Comparison of ENCODE assay signal across 8 mouse cellular contexts in the genomic region with DNA sequence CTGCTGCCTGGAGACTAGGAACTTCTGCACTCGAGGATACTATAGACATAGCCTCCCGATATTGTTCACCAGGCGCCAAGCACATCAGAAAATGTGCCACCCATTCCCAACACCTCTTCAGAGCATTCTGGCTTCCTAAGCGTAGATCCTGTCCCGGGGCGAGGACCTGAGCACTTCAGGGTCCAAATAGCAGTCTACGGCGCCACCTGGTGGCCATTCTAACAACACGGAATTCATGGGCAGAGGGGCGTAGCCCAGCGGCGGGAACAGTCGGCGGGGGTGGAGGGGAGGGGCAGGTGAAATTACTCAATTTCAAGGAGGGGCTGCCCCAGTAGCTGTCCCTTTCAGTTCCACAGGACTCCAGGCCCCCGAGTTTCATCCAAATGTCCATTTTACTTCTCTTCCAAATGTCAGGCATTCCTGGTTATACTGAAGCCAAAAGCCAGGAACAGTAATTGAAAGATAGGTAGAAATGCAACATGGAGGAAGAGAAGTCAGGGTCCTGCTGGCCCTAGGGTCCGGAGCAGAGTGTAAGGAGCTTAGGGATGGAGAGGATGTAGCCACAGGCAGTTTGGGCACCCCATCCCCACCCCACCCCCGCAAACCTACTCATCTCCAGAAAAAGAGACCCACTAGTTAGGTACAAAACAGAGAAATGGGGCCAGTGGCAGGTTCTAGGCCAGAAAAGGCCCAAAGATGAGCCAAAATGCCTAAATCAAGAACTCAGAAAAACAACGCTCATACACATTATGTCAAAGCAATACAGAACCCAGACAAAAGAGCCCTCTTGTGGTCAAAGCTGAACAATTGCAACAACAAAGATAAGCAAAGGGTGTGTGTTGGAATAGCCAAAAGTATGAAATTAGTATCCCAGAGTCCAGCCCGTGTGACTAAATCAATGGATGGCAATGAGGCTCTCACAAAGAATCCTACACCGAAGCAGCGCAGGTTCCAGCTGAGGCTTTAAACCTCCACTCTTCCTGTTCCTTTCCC. TPM values are rescaled to one million over a fixed set of nuclear protein-coding genes. Genes with fewer than 3 reads are reported as not detected.
DNase-seq lines count a peak whose midpoint lies in the region; ATAC-seq lines count a peak whose summit lies in the region.

No protein-coding gene starts in this region.

- H3K4me2 ChIP-seq in hindbrain, embryonic 13.5 days: peak overlapping the region; percentile 76

- peak overlapping the region; percentile 61 for H3K27ac ChIP-seq in hindbrain, embryonic 13.5 days

- H3K27me3 ChIP-seq in hindbrain, embryonic 13.5 days: no peaks in the 10 kb centered on the region

- DNase-seq in R1 (ENCODE audit: low read depth, low spot score): peak; percentile 96
- DNase-seq in cerebellum, postnatal 14 days: peak; percentile 95 to 96
- DNase-seq in frontal cortex, postnatal 25 days (ENCODE audit: low spot score in 2 of 2): peak; percentile 87 to 88
- DNase-seq in layer of hippocampus, postnatal 14 days (ENCODE audit: low spot score in 2 of 2): peak; percentile 86 to 92
- DNase-seq in lung, postnatal 14 days: peak; percentile 97
- peak; percentile 90 for DNase-seq in ovary, postnatal 36 days (ENCODE audit: low spot score)
- peak; percentile 90 for DNase-seq in thymus, postnatal 14 days

- H3K36me3 ChIP-seq in hindbrain, embryonic 13.5 days: no peaks in the 10 kb centered on the region

- WGBS in hindbrain, embryonic 13.5 days: 12% methylated on average over 21 of the region's 21 CpGs

- peak; percentile 94 for ATAC-seq in hindbrain, embryonic 13.5 days (ENCODE audit: low FRiP score)

- peak overlapping the region; percentile 35 for H3K4me3 ChIP-seq in hindbrain, embryonic 13.5 days

- H3K9ac ChIP-seq in hindbrain, embryonic 13.5 days: peak overlapping the region; percentile 69

- H3K4me1 ChIP-seq in hindbrain, embryonic 13.5 days (replicated peaks): peaks cover 12% of the 10 kb centered on the region

- no peaks in the 10 kb centered on the region for H3K9me3 ChIP-seq in hindbrain, embryonic 13.5 days

RNA-seq across cellular contexts. Expression of gene B4galnt4, which starts 12.4 kb away (rescaled TPM):
- 44.8 and 47.2 TPM in 2 replicates for polyA plus RNA-seq in hindbrain, embryonic 13.5 days (2015; fragmentation: Nextera tagmentation; extraction: Ambion mirVana)
- total RNA-seq in layer of hippocampus, postnatal 14 days (2021): 10 to 100 TPM; 90.0 to 97.9 TPM

RNA-seq across cellular contexts. Expression of gene Gm17387, which starts 19.6 kb away (rescaled TPM):
- not detected in 2 replicates for polyA plus RNA-seq in hindbrain, embryonic 13.5 days (2015; fragmentation: Nextera tagmentation; extraction: Ambion mirVana)
- total RNA-seq in layer of hippocampus, postnatal 14 days (2021): not detected

RNA-seq across cellular contexts. Expression of gene Pkp3, which starts 29.5 kb away (rescaled TPM):
- 0.27 and 0.32 TPM in 2 replicates for polyA plus RNA-seq in hindbrain, embryonic 13.5 days (2015; fragmentation: Nextera tagmentation; extraction: Ambion mirVana)
- not detected for total RNA-seq in layer of hippocampus, postnatal 14 days (2021)

RNA-seq across cellular contexts. Expression of gene Ifitm6, which starts 30.8 kb away (rescaled TPM):
- polyA plus RNA-seq in hindbrain, embryonic 13.5 days (2015; fragmentation: Nextera tagmentation; extraction: Ambion mirVana): 0.53 TPM in 2 replicates
- total RNA-seq in layer of hippocampus, postnatal 14 days (2021): not detected

RNA-seq across cellular contexts. Expression of gene Ifitm3, which starts 38.0 kb away (rescaled TPM):
- polyA plus RNA-seq in hindbrain, embryonic 13.5 days (2015; fragmentation: Nextera tagmentation; extraction: Ambion mirVana): 29.0 and 29.1 TPM in 2 replicates
- total RNA-seq in layer of hippocampus, postnatal 14 days (2021): 10 to 100 TPM in 1 of 2 experiments, 1 to 10 TPM in 1; 6.9 to 13.0 TPM

Comparison
In these comparisons a context has a peak if more than half of its experiments do, and no peak if none do; other contexts are left out.
1. Peak in every context shown above with its lines: DNase-seq, ATAC-seq, H3K4me3 ChIP-seq and H3K27ac ChIP-seq.